Mouse (Mus musculus): ENCODE measurements around the gene Tnni3. TPM values are rescaled to one million over a fixed set of nuclear protein-coding genes. Genes with fewer than 3 reads are reported as not detected.

The Tnni3 gene
- not detected for polyA plus RNA-seq (2014; fragmentation: Illumina TruSeq; extraction: RNeasy Lipid Tissue Mini Kit (QIAGEN cat#74804); ENCODE audit: low read depth, low replicate concordance)

DNA sequence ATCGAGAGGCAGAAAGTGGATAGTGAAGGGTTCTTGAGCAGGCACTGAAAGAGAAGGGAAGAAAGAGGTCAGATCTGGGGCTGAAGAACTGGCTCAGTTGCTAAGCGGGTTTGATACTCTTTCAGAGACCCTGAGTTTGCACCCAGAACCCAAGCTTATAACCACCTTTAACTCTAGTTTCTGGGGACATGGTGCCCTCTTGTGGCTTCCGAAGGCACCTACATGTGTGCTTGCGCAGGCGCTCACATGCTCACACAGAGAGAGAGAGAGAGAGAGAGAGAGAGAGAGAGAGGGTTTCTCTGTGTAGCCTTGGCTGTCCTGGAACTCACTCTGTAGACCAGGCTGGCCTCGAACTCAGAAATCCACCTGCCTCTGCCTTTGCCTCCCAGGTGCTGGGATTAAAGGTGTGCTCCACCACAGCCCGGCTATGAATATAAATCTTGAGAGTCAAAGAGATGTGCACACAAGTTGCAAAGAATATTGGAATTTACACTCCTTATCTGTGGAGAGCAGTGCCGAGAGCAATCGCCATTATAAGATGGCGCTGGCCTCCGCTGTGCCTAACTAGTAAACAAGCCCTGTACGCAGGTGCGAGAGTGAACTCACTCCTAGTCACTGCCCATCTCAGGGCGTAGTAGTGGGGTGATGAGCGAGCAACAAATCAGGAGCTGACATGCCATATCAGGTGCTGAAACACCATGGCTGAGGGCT, at the start of gene Tnni3:
Gene Tnni3 (minus strand): TSS at position 18 of the 711 bp plus-strand sequence.

DNA sequence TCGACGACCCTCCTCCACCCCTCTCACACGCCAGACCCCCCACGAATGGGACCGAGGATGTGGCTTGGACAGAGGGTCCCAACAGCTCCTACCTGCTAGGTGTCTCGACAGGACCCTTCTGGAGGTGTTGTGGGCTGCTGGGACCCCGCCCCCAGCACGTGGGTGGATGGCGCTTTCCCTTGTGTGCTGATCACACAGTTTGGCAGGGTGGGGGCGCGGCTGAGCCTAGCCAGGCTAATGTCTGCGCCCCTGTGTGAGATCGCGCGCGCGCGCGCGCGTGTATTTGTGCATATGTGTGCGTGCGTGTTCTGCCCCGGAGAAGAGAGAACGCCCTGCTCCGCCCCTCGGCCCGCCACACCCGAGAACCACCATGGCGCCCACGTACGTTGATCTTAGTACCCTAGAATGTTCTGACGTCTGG, 23.2 kb upstream of the Tnni3 start, which contains the start of gene Syt5:
Gene Syt5 (minus strand): TSS at position 321 of the 421 bp plus-strand sequence.

DNA sequence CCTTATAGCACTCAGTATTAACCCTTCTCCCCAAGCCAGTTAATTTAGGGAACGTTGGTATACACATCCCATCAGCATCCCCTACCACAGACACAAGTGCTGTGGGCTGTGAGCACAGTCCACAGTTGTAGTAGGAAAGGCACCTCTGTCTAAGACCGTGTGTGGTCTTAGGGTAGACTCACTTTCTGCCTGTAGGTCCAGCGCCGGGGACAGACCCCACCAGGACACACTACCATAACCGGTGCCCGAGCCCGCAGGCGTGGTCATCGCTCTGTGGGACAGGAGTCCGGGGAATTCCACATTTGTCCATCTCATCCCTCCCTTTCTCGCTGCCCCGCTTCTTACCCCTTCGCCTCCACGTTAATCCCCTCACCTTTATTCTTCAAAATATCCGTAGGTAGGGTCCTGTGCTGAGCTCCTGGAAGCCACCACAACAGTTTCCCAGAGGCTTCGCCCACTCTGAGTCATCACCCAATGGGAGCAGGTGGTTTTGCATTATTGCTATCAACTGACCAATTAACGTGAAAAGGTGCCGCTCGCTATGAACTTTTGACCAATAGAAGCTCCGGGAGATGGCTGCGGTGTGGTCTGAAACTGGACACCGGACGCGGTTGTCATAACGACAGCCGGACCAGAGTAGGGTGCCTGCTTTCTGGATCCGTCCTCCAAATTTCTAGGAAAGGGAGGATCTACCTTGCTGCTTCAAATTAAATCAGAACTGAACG, 8.1 kb upstream of the Tnni3 start, which contains the start of gene Dnaaf3:
Gene Dnaaf3 (minus strand): TSS at position 449 of the 725 bp plus-strand sequence.

DNA sequence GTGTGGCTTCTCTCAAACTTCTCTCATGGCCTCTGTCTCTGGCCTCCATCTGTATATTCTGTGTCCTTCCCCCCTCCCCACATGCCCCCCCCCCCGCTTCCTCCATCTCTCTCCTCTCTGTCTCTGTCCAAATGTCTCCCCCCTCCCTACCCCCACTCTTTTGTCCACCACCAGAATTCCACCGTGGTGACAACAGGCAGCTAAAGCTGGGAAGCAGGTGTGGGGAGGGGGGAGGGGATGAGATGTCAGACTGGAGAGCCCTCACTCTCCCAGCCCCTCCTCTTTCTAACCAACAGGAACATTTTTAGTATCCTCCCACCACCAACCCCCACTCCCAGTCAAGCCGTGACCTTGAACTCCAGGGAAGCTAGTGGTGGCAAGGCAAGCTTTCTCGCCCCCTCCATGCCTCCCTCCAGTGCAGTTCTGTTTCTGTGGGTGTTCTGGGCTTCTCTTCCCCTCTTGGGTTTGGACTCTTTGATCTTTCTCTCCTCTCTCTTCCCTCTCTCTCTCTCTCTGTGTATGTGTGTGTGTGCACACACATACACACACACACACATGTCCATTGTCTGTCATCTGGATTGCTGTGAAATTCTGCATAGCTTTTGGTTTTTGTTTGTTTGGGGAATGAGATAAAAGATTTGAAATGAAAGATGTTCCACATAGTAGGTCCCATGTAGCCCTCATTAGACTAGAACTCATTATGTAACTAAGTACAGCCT, 7.5 kb downstream of the Tnni3 start, which contains the start of gene Tnnt1:
Gene Tnnt1 (minus strand): TSS at position 51 of the 719 bp plus-strand sequence.

DNA sequence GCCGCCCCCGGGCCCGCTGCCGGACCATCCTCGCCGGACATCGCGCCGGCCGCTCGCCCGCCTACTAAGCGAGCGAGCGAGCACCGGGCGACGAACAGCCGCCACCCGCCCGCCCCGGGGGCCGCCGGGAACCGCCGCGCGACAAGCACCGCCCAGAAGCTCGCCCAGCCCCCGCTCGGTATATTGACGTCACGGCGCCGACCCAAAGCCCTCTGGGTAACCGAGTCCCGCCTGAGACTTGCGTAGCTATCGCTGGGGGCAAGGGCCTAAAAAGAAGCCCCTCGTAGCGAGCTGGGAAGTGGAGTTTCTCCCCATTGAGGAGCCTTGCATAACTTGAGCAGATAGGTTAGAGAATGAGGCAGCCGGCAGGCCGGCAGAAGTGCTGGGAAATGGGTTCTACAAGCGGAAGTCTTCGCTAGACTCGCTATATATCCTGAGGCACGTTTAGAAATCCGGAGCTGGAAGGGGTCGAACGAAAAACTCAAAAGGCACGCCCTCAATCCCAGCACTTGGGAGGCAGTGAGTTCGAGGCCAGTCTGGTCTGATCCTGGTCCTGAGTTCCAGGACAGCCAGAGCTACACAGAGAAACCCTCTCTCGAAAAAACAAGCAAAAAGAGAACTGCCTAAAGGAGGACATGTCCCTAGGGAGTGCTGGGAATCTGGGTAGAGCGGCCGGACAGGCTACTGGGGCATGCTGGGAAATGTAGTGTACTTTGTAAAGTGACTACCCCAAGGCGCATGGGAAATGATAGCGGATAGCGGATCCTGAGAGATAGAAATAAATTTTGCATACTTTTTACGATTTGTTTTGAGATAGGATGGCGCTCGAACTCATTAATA, 22.3 kb downstream of the Tnni3 start, which contains the start of gene Ppp1r12c:
Gene Ppp1r12c (minus strand): TSS at position 123 of the 840 bp plus-strand sequence.

Other genes starting within 250 kb of the Tnni3 start
- 0.69 TPM for gene Ncr1, start 186.5 kb downstream of the Tnni3 start, polyA plus RNA-seq (2014; fragmentation: Illumina TruSeq; extraction: RNeasy Lipid Tissue Mini Kit (QIAGEN cat#74804); ENCODE audit: low read depth, low replicate concordance)
- gene Gp6, start 126.5 kb downstream of the Tnni3 start, polyA plus RNA-seq (2014; fragmentation: Illumina TruSeq; extraction: RNeasy Lipid Tissue Mini Kit (QIAGEN cat#74804); ENCODE audit: low read depth, low replicate concordance), result 2.2 TPM
- gene Rdh13, start 78.6 kb downstream of the Tnni3 start, polyA plus RNA-seq (2014; fragmentation: Illumina TruSeq; extraction: RNeasy Lipid Tissue Mini Kit (QIAGEN cat#74804); ENCODE audit: low read depth, low replicate concordance), result 10.5 TPM
- 2.2 TPM for gene Eps8l1, start 63.6 kb downstream of the Tnni3 start, polyA plus RNA-seq (2014; fragmentation: Illumina TruSeq; extraction: RNeasy Lipid Tissue Mini Kit (QIAGEN cat#74804); ENCODE audit: low read depth, low replicate concordance)
- 12.5 TPM for gene Ppp1r12c, start 22.5 kb downstream of the Tnni3 start, polyA plus RNA-seq (2014; fragmentation: Illumina TruSeq; extraction: RNeasy Lipid Tissue Mini Kit (QIAGEN cat#74804); ENCODE audit: low read depth, low replicate concordance)
- not detected for gene Tnnt1, start 7.8 kb downstream of the Tnni3 start, polyA plus RNA-seq (2014; fragmentation: Illumina TruSeq; extraction: RNeasy Lipid Tissue Mini Kit (QIAGEN cat#74804); ENCODE audit: low read depth, low replicate concordance)
- gene Dnaaf3, start 8.2 kb upstream of the Tnni3 start, polyA plus RNA-seq (2014; fragmentation: Illumina TruSeq; extraction: RNeasy Lipid Tissue Mini Kit (QIAGEN cat#74804); ENCODE audit: low read depth, low replicate concordance), result not detected
- gene Syt5, start 23.3 kb upstream of the Tnni3 start, polyA plus RNA-seq (2014; fragmentation: Illumina TruSeq; extraction: RNeasy Lipid Tissue Mini Kit (QIAGEN cat#74804); ENCODE audit: low read depth, low replicate concordance), result 1.2 TPM
- 17.8 TPM for gene Ptprh, start 79.8 kb upstream of the Tnni3 start, polyA plus RNA-seq (2014; fragmentation: Illumina TruSeq; extraction: RNeasy Lipid Tissue Mini Kit (QIAGEN cat#74804); ENCODE audit: low read depth, low replicate concordance)
- 0.88 TPM for gene Tmem86b, start 107.2 kb upstream of the Tnni3 start, polyA plus RNA-seq (2014; fragmentation: Illumina TruSeq; extraction: RNeasy Lipid Tissue Mini Kit (QIAGEN cat#74804); ENCODE audit: low read depth, low replicate concordance)
- gene Ppp6r1, start 134.8 kb upstream of the Tnni3 start, polyA plus RNA-seq (2014; fragmentation: Illumina TruSeq; extraction: RNeasy Lipid Tissue Mini Kit (QIAGEN cat#74804); ENCODE audit: low read depth, low replicate concordance), result 12.3 TPM
- not detected for gene Hspbp1, start 160.8 kb upstream of the Tnni3 start, polyA plus RNA-seq (2014; fragmentation: Illumina TruSeq; extraction: RNeasy Lipid Tissue Mini Kit (QIAGEN cat#74804); ENCODE audit: low read depth, low replicate concordance)
- 0.35 TPM for gene Brsk1, start 166.4 kb upstream of the Tnni3 start, polyA plus RNA-seq (2014; fragmentation: Illumina TruSeq; extraction: RNeasy Lipid Tissue Mini Kit (QIAGEN cat#74804); ENCODE audit: low read depth, low replicate concordance)
- 4.8 TPM for gene Tmem150b, start 201.0 kb upstream of the Tnni3 start, polyA plus RNA-seq (2014; fragmentation: Illumina TruSeq; extraction: RNeasy Lipid Tissue Mini Kit (QIAGEN cat#74804); ENCODE audit: low read depth, low replicate concordance)
- 3.9 TPM for gene Kmt5c, start 215.9 kb upstream of the Tnni3 start, polyA plus RNA-seq (2014; fragmentation: Illumina TruSeq; extraction: RNeasy Lipid Tissue Mini Kit (QIAGEN cat#74804); ENCODE audit: low read depth, low replicate concordance)
- not detected for gene Cox6b2, start 228.9 kb upstream of the Tnni3 start, polyA plus RNA-seq (2014; fragmentation: Illumina TruSeq; extraction: RNeasy Lipid Tissue Mini Kit (QIAGEN cat#74804); ENCODE audit: low read depth, low replicate concordance)
- gene Fam71e2, start 247.1 kb upstream of the Tnni3 start, polyA plus RNA-seq (2014; fragmentation: Illumina TruSeq; extraction: RNeasy Lipid Tissue Mini Kit (QIAGEN cat#74804); ENCODE audit: low read depth, low replicate concordance), result not detected